Mouse (Mus musculus) stomach, postnatal 0 days (tissue): ENCODE results near the gene Pold4. TPM values are rescaled to one million over a fixed set of nuclear protein-coding genes. Genes with fewer than 3 reads are reported as not detected.

Experiments
- ATAC-seq: fragments of 200-750 bp; cut with Nextera tagmentation; 2 replicates; pipeline ENCODE4 v1.8.0; 2017; ENCODE audit not compliant: low FRiP score, low TSS enrichment
- DNase-seq: peaks from one replicate; pipeline ENCODE4 v3.0.0-alpha.2; 2016; ENCODE audit warnings: low spot score
- H3K27ac ChIP-seq: fragments of 300-500 bp; sonication (generic); replicated peaks from 2 replicates; pipeline ENCODE4 v1.5.1; 2014; ENCODE audit warnings: mild to moderate bottlenecking, control low read depth
- H3K27me3 ChIP-seq: fragments of 300-500 bp; sonication (generic); 2 replicates; pipeline ENCODE4 v1.6.1; 2014; ENCODE audit warnings: low read length; ENCODE audit not compliant: control insufficient read depth, insufficient read depth
- H3K36me3 ChIP-seq: fragments of 300-500 bp; sonication (generic); 2 replicates; pipeline ENCODE4 v1.6.1; 2014; ENCODE audit warnings: low read length, mixed read lengths; ENCODE audit not compliant: control insufficient read depth, insufficient read depth
- H3K4me1 ChIP-seq: fragments of 300-500 bp; sonication (generic); replicated peaks from 2 replicates; pipeline ENCODE4 v1.6.1; 2014; ENCODE audit warnings: antibody characterized with exemption; ENCODE audit not compliant: control insufficient read depth, insufficient read depth
- H3K4me2 ChIP-seq: fragments of 300-500 bp; sonication (generic); replicated peaks from 2 replicates; pipeline ENCODE4 v1.6.1; 2014; ENCODE audit warnings: low read depth, mild to moderate bottlenecking, control low read depth, moderate library complexity
- H3K4me3 ChIP-seq: fragments of 300-500 bp; sonication (generic); 2 replicates; pipeline ENCODE4 v1.5.1; 2014; ENCODE audit warnings: low read depth, low read length, control low read depth
- H3K9ac ChIP-seq: fragments of 300-500 bp; sonication (generic); 2 replicates; pipeline ENCODE4 v1.6.1; 2014; ENCODE audit warnings: mild to moderate bottlenecking, low read length, control low read depth, mixed read lengths
- H3K9me3 ChIP-seq: fragments of 300-500 bp; sonication (generic); 2 replicates; pipeline ENCODE4 v1.6.1; 2016; ENCODE audit warnings: low read length; ENCODE audit not compliant: control insufficient read depth
- CTCF ChIP-seq: IDR thresholded peaks from 2 replicates; pipeline ENCODE4 v1.5.1; 2016; ENCODE audit warnings: antibody characterized with exemption, low read depth, mild to moderate bottlenecking, moderate library complexity
- EP300 ChIP-seq: optimal IDR thresholded peaks from 2 replicates; pipeline ENCODE3; 2016; ENCODE audit warnings: antibody characterized with exemption
- WGBS: fragments of 180-500 bp; shearing (Covaris S2); extraction: QIAGEN DNeasy Blood & Tissue Kit; methylation state at CpG from one replicate; pipeline ENCODE4 v1.1.7; 2014; 5-methylcytosine and 5-hydroxymethylcytosine counted together
- polyA plus RNA-seq: library from polyadenylated mRNA; unstranded; fragments of >200 nt; fragmentation: Nextera tagmentation; extraction: Ambion mirVana; gene quantifications from 2 replicates; pipeline ENCODE4 v1.2.1, GENCODE M21; 2015

Gene Pold4
- polyA plus RNA-seq, 1 experiment from 2014 or later = 42.8 TPM

DNA sequence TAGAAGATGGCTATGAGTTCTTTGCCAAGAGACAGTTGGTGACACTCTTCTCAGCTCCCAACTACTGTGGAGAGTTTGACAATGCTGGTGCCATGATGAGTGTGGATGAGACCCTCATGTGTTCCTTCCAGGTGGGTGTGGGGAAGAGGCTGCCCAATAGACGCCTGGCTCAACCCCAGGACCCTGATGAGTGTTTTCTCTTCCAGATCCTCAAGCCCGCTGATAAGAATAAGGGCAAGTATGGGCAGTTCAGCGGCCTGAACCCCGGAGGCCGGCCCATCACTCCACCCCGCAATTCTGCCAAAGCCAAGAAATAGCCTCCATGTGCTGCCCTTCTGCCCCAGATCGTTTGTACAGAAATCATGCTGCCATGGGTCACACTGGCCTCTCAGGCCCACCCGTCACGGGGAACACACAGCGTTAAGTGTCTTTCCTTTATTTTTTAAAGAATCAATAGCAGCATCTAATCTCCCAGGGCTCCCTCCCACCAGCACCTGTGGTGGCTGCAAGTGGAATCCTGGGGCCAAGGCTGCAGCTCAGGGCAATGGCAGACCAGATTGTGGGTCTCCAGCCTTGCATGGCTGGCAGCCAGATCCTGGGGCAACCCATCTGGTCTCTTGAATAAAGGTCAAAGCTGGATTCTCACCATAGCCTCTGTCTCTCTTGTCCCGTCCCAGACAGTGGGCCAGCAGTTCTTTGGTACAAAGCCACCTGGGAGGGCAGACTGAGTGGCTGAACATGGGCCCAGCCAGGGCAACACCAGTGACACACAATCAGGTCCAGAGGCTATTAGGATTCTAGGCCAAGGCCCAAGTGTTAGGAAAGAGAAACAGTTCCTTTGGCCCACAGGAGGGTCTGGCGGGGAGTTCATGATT lies 36.7 kb upstream of the Pold4 start:
- WGBS = 81% methylated on average over 12 of the region's 12 CpGs
- H3K4me3 ChIP-seq = no peak overlapping the region
- DNase-seq (no peak), ATAC-seq (no peak)
- TF ChIP-seq EP300 = no peak
- TF ChIP-seq CTCF = no peak
- H3K4me2 ChIP-seq = no peak overlapping the region
- no peak overlapping the region for H3K9ac ChIP-seq
- H3K27ac ChIP-seq = no peak overlapping the region
- H3K4me1 ChIP-seq = peaks cover 3% of the 10 kb centered on the region
- no peaks in the 10 kb centered on the region for H3K9me3 ChIP-seq
- no peaks in the 10 kb centered on the region for H3K27me3 ChIP-seq
- peaks cover 23% of the 10 kb centered on the region for H3K36me3 ChIP-seq

DNA sequence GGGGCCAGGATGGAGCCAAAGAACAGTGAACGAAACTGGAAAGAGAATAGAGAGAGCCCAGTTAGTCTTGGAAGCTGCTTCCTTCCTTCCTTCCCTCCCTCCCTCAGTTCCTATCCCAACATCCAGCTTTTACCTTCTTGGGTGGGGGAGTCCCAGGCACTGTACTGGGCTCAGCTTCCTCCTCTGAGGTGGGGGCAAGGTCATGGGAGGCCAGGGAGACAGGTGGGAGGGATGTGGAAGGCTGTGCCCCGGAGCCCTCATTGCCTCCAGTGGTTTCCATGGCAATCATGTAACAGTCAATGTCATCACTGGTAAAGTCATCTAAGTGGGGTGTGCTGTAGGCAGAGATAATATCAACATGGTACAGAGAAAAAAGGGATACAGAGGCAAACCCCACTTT lies 35.7 kb upstream of the Pold4 start:
- H3K27me3 ChIP-seq = no peaks in the 10 kb centered on the region
- WGBS = 61% methylated on average over 2 of the region's 2 CpGs
- H3K4me1 ChIP-seq = peaks cover 7% of the 10 kb centered on the region
- no peak overlapping the region for H3K27ac ChIP-seq
- H3K9me3 ChIP-seq = no peaks in the 10 kb centered on the region
- ATAC-seq (no peak), DNase-seq (no peak)
- H3K36me3 ChIP-seq = peaks cover 23% of the 10 kb centered on the region
- H3K4me2 ChIP-seq = no peak overlapping the region
- H3K4me3 ChIP-seq = no peak overlapping the region
- TF ChIP-seq EP300 (no peak), CTCF (no peak)
- no peak overlapping the region for H3K9ac ChIP-seq

DNA sequence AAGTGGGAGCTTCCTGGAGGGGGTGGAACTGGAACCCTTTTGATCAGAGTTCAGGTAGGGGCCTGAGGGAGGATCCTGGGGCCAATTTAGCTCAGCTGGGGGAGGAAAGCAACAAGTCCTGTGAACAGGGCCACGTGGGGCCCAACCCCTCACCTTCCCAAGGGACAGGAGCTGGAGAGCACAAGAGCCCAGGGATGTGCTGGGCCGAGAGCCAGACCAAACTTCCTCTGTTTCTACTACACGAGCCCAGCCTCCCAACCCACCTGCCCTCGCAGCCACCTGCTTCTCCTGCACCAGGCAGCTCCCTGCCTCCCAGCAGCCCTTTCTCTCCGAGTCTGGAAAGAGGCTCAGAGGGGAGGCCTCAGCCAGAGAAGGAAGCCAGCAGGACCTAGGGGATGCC lies 35.2 kb upstream of the Pold4 start:
- no peak for TF ChIP-seq EP300
- no peak for TF ChIP-seq CTCF
- DNase-seq = no peak
- H3K9me3 ChIP-seq = no peaks in the 10 kb centered on the region
- no peak overlapping the region for H3K9ac ChIP-seq
- no peak for ATAC-seq
- no peak overlapping the region for H3K4me2 ChIP-seq
- H3K27ac ChIP-seq = no peak overlapping the region
- peaks cover 7% of the 10 kb centered on the region for H3K4me1 ChIP-seq
- H3K27me3 ChIP-seq = no peaks in the 10 kb centered on the region
- H3K4me3 ChIP-seq = no peak overlapping the region
- WGBS = 32% methylated on average over 5 of the region's 5 CpGs
- peaks cover 23% of the 10 kb centered on the region for H3K36me3 ChIP-seq

DNA sequence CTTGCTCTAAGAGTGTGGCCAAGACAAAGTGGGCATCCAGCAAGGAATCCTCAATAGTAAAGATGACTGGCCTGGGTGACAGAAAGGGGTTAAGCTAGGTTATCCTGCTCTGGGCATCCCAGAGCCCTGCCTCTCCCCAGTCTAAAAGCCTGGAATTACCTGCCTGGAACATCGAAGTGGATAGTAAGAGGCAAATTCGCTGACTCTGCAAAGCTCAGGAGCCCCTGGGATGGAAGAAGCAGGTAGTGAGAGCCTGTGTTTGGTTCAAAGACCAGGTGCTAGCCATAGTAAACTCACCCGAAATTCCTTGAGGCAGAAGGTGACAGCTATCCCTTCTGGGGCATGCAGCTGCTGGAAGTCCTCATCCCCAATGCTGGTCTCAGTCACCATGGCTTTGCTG lies 34.5 kb upstream of the Pold4 start:
- H3K27ac ChIP-seq = no peak overlapping the region
- H3K9ac ChIP-seq = no peak overlapping the region
- TF ChIP-seq CTCF (no peak), EP300 (no peak)
- ATAC-seq (no peak), DNase-seq (no peak)
- peaks cover 23% of the 10 kb centered on the region for H3K36me3 ChIP-seq
- H3K27me3 ChIP-seq = no peaks in the 10 kb centered on the region
- H3K4me2 ChIP-seq = no peak overlapping the region
- peaks cover 7% of the 10 kb centered on the region for H3K4me1 ChIP-seq
- H3K9me3 ChIP-seq = no peaks in the 10 kb centered on the region
- H3K4me3 ChIP-seq = no peak overlapping the region
- 53% methylated on average over 3 of the region's 3 CpGs for WGBS

DNA sequence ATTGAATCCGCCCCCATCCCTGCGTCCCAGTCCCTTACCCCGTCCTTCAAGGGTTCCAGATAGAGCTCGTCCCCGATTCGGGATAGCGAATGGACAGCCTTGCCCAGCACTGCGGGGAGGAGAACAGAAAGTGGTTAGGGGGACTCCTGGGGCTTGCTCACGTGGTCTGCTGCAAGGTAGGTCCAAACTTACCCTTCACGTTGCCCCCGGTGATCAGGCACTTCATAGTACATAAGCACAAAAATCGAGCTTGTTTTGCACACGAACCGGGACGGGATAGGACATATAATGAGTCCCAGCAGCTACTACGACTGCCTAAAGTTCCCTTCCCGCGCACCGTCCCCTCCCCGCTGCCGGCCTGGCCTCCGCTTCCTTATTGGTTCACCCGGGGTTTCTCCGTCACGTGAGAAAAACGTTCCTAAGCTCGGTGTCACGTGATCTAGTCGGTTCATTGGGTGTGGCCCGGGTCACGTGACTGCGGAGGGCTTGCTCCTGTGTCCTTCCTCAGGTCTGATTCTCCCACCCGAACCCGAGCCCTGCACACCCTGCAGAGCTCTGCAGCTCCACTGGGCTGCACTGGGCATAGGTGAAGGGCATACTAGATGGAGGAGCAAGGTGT lies 30.3 kb upstream of the Pold4 start, which contains the start of gene Rad9a:
Gene Rad9a, minus strand, starts transcription at position 372 of the 619 bp plus-strand sequence.
- Histone ChIP-seq H3K4me2 (peak within 1 kb of the TSS; percentile 92), H3K27ac (peak within 1 kb of the TSS; percentile 73), H3K4me3 (peak within 1 kb of the TSS; percentile 54), H3K27me3 (no peaks in the 10 kb centered on the region; the same call in 1 of the 2 replicates), H3K9me3 (no peaks in the 10 kb centered on the region), H3K36me3 (peaks cover 4% of the 10 kb centered on the region), H3K9ac (peak within 1 kb of the TSS; percentile 77), H3K4me1 (peaks cover 4% of the 10 kb centered on the region)
- DNase-seq (peak; percentile 96), ATAC-seq (peak; percentile 79)
- TF ChIP-seq CTCF = 0 out of 2 replicates have a peak, but pooled peaks have one; percentile 18
- TF ChIP-seq EP300 = no peak
- under 1% methylated on average over 34 of the region's 34 CpGs for WGBS
